Mouse (Mus musculus): Measurements from ENCODE around the gene Gm5431. TPM values are rescaled to one million over a fixed set of nuclear protein-coding genes. Genes with fewer than 3 reads are reported as not detected.
"Not testable (repeated sequence)": the region's sequence is repeated elsewhere in the genome, so short reads cannot be mapped to it uniquely, and the experiment has no call there.

Gene Gm5431
- total RNA-seq, 2 experiments from 2014 or later: 0.39 to 0.41 TPM

DNA sequence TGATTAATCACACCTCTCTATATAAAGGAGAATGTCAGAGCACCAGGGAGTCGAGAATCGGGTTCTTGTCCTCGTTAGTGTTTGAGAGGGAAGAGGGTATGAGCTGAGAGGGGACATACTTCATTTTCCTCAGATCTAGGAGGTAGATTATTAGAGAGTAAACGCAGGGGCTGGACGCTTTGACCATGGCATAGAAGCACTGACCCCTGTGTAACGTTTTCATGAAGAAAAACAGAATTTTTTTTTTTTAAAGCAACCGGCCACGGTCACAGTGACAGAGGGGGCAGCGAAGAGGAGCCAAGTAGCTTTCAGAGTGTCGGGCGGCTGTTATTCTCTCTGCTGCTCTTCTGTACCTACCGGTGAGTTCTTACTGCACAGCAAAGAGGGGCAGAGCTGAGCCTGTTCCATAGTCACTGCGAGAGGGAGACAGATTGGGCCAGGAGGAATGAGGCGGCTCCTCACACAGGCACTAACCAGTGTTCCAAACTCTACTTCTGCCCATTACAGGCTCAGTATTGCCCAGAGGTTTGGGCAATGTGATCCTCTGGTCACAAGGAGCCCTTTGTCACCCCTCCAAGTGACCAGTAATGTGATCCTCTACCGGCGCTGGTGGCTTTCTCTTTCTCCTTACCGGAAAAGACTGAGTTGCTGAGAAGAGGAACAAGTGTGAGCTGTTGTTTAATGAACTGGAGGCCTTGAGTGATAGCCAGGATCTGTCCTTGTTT, 30.0 kb downstream of the Gm5431 start:
- DNase-seq (ENCODE audit: low spot score in 2 of 2): peak; percentile 40 to 49

DNA sequence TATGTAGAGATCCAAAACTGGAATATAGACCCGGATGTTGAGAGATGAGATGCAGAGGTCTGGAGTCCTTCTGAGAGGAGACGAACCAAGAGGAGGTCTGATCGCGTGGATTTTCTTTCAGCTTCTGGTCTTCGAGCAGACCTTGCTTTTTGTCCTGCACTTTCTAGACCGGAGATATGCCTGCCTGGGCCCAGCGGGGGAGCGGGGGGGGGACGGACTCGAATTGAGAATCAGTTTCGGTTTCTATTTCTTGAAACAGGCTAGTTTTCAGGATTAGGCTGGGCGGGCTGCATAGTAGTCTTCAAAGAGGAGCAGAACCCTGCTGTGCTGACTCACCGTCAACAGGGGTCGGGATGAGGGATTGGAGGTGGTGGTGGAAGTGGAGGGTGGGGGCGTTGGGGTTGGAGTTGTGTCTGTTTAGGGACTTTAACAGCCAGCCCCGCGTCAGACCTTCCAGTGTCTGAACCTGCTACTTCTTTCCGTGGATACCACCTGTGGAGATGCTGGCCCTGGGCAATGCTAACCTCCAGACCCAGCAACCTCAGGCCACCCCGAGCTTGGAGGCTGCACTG, 30.7 kb downstream of the Gm5431 start, which contains the start of gene Irgm1:
Gene Irgm1 (minus strand): TSS at position 483 of the 572 bp plus-strand sequence.
- DNase-seq (ENCODE audit: low spot score in 2 of 2): peak; percentile 17 to 29

DNA sequence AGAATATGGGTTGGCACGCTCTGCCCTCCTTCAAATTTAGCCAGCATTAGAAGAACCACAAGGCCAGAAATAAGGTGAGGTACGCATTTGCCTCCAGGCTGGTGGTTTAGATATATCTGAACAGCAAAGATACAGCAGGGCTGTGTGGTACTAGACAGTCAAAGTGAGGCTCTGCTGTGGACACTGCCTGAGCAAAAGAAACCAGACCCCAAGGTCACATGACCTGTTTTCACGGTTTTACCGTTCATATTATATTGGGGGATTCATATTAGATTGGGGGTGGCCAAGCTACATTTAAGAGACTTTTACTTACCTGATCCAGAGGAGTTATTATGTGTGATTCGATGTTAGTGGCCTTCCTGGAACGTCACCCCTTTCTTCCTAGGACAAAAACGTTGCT, 31.2 kb downstream of the Gm5431 start:
- DNase-seq (ENCODE audit: low spot score in 2 of 2): no peak

DNA sequence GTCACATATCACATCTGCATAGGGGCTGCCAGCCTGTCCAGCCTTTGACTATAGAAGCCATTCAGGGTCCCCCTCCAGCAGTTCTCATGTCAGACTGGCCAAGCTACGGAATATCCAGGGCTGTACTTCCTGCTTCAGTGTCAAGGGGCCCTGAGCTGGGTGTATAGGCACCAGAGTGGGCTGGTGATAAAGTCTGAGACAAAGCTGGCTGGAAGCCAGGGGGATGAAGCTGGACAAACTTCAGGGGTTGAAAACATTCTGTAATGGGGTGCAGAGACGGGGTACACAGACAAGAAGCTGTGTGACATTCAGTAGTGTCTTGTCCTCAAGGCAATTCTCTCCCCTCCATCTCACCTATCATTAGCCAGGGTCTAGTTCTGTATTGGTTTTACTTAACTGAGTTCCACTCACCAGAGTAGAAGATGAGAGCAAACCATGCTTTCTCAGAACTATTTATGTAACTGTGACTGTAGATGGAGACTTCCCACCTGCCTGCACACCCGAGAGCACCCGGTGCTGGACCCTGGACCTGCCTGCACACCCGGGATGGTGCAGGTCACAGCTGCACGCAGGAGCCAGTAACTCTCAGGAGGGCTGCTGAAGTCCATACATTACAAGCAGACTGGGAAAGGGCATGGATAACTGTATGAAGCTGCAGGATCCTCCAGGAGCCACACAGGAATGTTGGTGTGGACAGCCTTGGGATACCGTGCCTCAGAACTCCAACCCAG, 32.5 kb downstream of the Gm5431 start:
- no peak for DNase-seq (ENCODE audit: low spot score in 2 of 2)

DNA sequence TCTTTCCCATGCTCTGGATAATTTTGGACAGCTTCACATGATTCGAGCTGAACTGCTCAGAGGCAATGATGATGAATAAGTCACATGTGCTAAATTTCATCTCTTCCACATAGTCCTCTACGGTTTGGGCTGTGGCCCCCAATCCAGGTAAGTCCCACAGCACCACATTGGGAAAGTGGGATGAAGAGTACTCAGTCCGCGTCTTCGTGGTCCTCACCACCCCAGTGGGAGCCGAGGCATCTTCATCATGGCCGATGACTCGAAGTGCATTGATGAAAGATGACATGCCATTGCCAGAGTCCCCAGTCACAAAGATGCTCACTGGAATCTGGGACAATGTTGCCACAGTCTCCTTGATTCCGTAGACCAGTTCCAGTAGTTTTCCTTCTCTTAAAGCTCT, 35.5 kb downstream of the Gm5431 start:
- no peak for DNase-seq (ENCODE audit: low spot score in 2 of 2)

DNA sequence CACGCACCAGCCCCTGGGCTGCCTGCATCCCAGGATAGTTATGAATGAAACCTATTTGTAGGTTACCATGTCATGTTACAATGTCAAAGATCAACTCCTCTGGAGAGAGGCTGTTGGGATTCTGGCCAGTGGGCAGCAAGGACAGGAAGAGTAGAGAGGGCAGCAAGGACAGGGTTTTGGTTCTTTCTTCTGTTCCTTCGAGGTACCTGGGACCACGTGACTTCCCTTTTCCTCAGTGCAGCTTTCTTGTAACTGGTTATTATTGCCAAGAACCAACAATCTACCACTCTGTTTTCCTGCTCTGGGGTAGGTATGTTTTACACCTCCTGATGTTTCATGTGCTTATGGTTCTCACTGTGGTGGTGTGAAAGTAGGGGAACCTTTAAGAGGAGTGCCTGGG, 38.2 kb downstream of the Gm5431 start:
- no peak for DNase-seq (ENCODE audit: low spot score in 2 of 2)

DNA sequence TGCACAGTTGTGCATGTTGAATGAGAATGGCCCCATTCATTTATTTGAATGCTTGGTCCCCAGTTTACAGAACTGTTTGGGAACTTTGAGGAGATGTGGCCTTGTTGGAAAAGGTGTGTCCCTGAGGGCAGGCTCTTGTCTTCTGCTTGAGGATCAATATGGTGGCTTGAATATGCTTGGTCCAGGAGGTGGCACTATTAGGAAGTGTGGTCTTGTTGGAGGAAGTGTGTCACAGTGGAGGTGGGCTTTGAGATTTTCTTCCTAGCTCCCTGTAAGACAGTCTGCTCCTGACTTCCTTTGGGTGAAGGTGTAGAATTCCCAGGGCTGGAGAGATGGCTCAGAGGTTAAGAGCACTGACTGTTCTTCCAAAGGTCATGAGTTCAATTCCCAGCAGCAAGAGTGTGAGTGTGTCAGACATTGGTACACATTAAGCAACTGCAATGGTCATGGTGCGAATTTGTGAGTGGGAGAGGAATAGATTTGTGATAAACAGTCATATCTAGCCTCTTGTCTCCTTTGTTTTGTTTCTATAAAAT, 39.2 kb downstream of the Gm5431 start:
- no peak for DNase-seq (ENCODE audit: low spot score in 2 of 2)

DNA sequence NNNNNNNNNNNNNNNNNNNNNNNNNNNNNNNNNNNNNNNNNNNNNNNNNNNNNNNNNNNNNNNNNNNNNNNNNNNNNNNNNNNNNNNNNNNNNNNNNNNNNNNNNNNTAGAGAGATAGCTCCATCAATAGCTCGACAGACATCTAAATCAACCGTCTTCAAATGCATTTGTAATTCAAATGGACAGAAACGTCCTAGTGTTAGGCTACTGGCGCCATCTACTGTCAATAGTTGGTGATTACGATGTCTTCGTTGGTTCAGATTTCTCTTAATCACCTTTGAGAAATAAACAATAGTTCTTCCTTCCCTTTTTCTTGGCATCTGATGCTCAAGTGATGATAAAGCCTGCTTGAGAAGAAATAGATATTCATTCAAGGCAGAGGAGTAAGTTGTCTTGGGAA, 43.0 kb downstream of the Gm5431 start:
- DNase-seq (ENCODE audit: low spot score in 2 of 2): peak in 1 of 2 experiments; percentile 73

DNA sequence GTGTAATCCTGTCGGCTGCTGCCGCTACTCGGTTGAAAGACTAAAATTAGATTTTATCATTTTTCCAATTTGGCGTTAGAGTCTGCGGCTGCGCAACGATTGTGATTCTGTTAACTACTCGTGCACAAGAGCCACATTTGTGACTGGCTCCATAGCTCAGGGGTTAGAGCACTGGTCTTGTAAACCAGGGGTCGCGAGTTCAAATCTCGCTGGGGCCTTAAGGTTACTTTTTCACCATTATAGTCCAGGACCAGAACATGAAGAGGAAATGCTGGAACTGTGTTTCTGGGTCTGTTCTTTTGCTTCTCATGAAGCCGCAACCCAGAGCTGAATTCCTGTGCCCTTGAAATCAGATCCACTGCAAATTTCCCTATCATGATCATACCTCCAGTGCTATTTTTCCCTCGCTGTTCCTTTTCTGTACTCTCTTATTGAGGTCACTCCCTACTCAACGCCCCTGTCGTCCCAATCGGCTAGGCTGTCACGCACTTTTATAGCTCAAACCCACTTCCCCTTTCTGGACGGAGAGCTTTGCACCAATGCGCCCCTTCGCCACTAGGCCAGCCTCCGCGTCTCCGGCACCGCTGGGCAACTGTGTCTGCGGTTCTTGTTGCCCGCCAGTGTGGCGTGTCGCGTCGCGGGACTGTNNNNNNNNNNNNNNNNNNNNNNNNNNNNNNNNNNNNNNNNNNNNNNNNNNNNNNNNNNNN, 48.4 kb downstream of the Gm5431 start:
- DNase-seq (ENCODE audit: low spot score in 2 of 2): peak; percentile 91 to 94

DNA sequence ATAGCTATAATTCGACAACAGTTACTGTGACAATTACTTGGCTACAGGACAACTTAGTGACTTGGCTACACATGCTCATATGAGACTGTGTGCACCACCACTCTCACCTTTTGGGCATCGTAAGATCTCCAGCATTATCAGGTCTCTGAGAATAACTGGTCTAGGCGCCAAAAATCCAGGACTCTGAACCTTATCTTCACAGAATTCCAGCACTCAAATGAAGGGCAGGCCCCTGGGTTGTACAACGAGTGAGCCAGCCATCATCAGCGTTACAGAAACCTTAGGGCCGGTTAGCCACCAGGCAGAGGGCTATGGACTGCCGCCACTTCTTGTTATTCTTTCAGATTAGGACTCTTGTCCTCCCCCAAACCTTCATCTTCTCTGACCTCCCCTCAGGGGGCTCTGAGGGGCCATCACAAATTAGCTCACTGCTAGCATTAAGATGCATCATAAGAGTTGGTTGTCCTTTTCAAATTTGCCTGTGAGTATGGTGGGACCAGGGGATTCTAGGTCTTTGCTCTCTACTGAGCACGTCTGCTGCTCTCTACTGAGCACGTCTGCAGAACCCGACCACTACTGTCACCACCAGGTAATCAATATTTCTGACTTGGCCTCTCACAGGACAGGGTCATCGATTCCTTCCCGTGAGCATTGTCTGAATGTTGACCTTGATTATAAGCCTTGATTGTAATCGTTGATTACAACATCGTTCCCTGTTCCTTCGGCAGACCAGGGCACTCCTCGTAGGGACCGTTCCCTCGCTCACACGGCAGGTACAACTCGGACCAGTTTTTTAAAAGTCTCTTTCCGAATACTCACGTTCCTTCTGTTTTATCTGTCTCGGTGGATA, 49.2 kb downstream of the Gm5431 start:
- peak in 1 of 2 experiments; percentile 12 for DNase-seq (ENCODE audit: low spot score in 2 of 2)

DNA sequence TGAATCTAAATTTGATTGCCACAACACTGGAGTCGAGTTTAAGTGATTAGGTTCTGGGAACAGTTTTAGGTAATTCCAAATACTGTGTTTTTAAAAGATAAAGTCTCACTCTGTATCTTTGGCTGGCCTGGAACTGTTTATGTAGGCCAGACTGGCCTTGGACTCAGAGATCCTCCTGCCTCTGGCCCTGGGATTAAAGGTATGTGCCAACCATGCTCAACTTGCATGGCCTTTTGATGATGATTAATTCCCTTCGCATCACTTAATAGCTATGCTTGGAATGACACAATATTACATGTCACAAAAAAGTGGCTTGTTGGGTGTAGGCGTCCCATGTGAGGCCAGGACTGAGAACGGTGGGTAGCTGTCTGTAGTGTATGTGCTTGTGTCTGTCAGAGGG, 49.8 kb downstream of the Gm5431 start:
- DNase-seq (ENCODE audit: low spot score in 2 of 2): no peak

DNA sequence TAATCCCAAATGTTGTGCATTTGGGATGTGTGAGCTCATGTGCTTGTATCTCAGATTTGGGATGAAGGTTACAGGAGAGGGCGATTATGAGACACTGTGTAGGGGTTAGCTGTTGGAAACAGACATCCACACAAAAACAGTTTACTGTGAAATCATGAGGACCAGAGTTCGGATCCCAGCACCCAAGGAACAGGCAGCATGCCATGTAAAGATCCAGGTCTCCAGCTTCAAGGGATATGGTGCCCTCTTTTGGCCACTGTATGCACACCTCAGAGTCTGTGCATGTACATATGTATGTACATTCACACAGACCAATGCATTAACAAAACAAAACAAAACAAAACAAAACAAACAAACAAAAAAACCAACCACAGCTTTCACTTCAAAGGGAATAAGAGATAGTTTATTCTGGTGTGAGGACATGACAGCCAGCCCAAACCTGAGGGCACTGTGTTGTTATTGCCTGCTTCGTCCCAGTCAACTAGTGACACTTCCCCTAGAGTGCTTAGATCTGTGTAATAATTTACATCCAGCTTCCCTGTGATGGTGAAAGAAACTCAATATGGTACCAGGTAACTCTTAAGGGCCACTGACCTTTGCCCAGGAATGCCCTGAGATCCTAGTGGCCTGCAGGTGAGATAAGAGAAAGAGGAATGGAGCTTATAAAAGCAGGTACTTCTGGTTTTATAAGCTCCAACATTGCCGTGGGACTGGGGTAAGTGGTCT, 50.6 kb downstream of the Gm5431 start:
- DNase-seq (ENCODE audit: low spot score in 2 of 2): no peak

DNA sequence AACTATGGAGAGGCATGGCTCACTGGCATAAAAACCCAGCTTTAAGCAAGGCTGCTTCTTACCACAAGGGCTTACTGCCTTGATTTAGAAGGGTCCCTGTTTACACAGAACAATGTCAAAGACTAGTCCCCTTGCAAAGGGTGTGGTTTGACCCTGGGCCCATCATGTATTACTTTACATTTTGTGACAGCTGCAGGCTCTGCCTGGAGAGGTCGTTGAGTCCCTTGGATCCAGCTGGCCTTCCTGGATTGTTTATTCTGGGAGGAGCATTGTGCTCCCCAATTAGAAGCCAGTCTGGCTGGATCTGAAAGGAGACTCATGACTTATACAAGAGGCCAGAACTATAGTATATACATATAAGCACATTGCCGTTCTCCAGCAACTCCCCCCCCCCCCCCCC, 51.8 kb downstream of the Gm5431 start:
- no peak for DNase-seq (ENCODE audit: low spot score in 2 of 2)

DNA sequence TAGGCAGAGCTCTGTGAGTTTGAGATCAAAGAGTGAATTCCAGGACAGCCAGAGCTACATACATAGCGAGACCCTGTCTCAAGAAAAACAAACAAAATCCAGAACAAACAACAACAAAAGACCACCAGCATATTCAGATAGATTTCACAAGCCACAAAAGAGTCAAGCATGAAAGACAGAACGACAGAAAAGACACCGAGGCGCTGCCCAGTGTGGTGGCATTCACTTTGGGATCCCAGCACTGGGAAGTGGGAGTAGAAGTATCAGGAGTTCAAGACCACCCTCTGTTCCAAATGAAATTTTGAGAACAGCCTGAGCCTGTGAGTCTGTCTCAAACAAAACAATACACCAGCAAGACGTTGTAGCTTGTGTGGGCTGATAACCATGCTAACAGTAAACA, 55.1 kb downstream of the Gm5431 start:
- no peak for DNase-seq (ENCODE audit: low spot score in 2 of 2)

DNA sequence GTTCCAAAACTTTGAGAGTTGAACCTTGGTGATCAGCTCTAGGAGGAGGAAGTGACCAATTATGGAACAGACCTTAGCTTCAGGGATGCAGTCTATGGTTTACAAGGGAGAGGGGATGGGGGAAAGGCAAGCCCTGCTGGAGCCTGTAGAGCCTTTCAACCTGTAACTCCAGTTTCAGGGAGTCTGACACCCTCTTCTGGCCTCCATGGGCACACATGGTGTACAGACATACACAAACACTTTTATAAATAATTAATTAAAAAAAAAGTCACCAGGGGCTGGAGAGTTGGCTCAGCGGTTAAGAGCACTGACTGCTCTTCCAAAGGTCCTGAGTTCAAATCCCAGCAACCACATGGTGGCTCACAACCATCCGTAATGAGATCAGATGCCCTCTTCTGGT, 55.7 kb downstream of the Gm5431 start:
- DNase-seq (ENCODE audit: low spot score in 2 of 2): not testable (repeated sequence)

DNA sequence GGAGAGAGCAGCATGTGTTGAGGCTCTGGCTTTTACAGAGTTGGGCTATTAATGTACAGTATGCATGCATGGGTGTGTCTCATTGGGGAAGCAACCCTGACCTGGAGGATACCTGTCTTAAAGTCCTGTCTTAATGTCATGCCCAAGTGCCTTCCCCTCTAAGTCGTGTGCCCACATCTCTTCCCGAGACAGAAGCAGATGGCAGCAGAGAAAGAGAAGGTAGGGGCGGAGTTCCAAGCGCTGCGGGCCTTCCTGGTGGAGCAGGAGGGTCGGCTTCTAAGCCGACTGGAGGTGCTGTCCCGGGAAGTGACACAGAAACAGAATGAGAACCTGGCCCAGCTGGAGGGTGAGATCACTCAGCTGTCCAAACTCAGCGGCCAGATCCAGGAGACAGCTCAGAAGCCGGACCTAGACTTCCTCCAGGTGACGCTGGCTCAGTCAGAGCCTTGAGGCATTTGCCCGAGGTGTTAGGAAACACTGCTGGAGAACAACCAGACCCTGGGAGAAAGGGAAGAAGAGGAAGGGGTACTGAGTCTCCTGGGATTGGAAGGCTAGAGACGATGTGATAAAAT, 56.7 kb downstream of the Gm5431 start:
- DNase-seq (ENCODE audit: low spot score in 2 of 2): no peak

DNA sequence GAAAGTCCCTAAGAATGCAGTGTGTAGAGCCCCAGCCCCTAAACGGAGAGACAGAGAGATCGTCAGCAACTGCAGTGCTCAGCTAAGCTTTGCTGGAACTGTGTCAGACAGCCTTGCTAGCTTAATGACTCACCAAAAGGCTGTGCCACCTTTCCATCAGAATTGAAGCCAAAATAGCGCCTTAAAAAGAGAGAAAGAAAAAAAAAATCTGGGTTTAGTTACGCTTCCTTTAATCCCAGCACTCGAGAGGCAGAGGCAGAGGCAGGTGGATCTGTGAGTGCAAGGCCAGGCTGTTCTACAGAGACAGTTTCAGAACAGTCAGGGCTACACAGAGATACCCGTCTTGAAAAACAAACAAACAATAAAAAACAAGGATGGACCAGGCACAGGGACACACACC, 57.7 kb downstream of the Gm5431 start:
- peak in 1 of 2 experiments; percentile 28 for DNase-seq (ENCODE audit: low spot score in 2 of 2)

DNA sequence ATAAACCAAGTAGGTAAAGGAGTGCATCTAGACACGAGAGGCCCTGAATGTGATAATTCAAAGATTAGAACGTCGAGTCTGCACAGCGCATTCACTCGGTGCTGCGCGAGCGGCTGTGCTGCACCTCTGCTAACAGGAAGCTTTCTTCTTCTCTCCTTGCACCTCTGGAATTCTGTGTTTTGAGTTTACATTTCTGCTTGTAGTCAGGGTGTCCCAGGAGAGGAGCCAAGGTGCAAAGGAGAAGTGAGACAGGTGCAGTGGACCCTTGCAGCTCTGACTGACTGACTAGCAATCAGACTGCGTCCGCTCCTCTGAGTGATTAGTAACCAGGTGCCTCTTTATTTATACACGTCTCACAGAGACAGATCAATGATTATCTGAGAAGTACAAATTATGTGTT, 58.8 kb downstream of the Gm5431 start:
- no peak for DNase-seq (ENCODE audit: low spot score in 2 of 2)

DNA sequence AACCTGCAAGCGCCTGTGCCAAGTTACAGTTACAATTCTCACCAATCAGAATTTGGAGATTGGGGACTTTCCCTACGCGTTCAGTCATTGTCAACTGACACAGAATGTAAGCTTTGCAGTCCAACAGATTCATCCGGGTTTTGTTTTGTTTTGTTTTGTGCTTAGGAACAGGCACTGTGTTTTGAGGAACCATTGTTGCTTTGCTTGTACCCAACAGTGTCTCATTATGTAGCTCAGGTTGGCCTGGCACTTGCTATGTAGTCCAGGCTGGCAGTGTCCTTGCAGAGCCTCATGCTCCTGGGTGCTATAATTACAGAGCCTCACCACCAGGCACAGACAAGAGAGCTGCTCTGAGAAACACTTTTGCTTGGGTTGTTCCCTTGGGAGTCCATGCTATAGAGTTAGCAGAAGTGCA, 59.6 kb downstream of the Gm5431 start:
- no peak for DNase-seq (ENCODE audit: low spot score in 2 of 2)

Measured in layer of hippocampus, postnatal 14 days (tissue).